Mouse (Mus musculus) embryonic facial prominence, embryonic 10.5 days (tissue): ENCODE measurements at regions not wholly inside any gene's neighbourhood (a gene's known extent, or its start where the extent isn't known, plus 50 kb on each side); places are given as distances from the start of the nearest gene placed in this dataset.
A peak's percentile ranks its signal among the peaks of the same experiment; 100 is the strongest.

ENCODE experiments used
- DNase-seq: peaks from one replicate; pipeline ENCODE4 v3.0.0-alpha.2; 2017; ENCODE audit warnings: low spot score
- H3K27ac ChIP-seq: fragments of 300-500 bp; sonication (generic); replicated peaks from 2 replicates; pipeline ENCODE4 v1.5.1; 2016; ENCODE audit warnings: mild to moderate bottlenecking
- H3K27me3 ChIP-seq: fragments of 300-500 bp; sonication (generic); replicated peaks from 2 replicates; pipeline ENCODE4 v1.6.1; 2016; ENCODE audit warnings: low read depth, mild to moderate bottlenecking; ENCODE audit not compliant: poor library complexity, severe bottlenecking
- H3K36me3 ChIP-seq: fragments of 300-500 bp; sonication (generic); replicated peaks from 2 replicates; pipeline ENCODE4 v1.6.1; 2016; ENCODE audit warnings: mild to moderate bottlenecking, moderate library complexity
- H3K4me1 ChIP-seq: fragments of 300-500 bp; sonication (generic); 2 replicates; pipeline ENCODE4 v1.6.1; 2016
- H3K4me3 ChIP-seq: fragments of 300-500 bp; sonication (generic); 2 replicates; pipeline ENCODE4 v1.5.1; 2016; ENCODE audit warnings: mild to moderate bottlenecking, moderate library complexity
- H3K9me3 ChIP-seq: fragments of 300-500 bp; sonication (generic); 2 replicates; pipeline ENCODE4 v1.6.1; 2016; ENCODE audit warnings: mild to moderate bottlenecking
- WGBS: fragments of 180-500 bp; shearing (Covaris S2); methylation state at CpG from one replicate; pipeline ENCODE4 v1.1.7; 2016; 5-methylcytosine and 5-hydroxymethylcytosine counted together

DNA sequence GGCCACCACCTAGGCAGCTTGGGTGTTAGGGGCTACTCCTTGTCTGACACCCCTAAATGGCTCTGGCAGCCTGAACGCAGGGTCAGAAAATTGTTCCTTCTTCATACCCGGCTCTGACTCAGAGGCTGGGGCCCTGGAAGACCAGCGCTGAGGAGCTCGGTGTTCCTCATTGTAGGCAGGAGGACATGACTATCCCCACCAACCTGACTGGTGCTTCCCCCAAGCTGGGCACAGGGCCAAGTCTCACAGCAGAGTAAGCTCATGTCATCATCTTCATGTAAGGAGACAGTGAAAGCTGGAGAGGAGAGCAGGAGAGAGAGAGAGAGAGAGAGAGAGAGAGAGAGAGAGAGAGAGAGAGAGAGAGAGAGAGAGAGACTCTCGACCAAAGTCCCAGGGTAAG lies 201.4 kb downstream of the Cryba4 start:
- Histone ChIP-seq H3K9me3 (no peaks in the 10 kb centered on the region), H3K27ac (no peak overlapping the region), H3K4me1 (peaks cover 10% of the 10 kb centered on the region; the same call in 1 of the 2 replicates), H3K27me3 (peaks cover 18% of the 10 kb centered on the region; the same call in 1 of the 2 replicates), H3K4me3 (no peak overlapping the region), H3K36me3 (no peaks in the 10 kb centered on the region)
- no peak for DNase-seq
- WGBS: 75% methylated on average over 5 of the region's 5 CpGs

DNA sequence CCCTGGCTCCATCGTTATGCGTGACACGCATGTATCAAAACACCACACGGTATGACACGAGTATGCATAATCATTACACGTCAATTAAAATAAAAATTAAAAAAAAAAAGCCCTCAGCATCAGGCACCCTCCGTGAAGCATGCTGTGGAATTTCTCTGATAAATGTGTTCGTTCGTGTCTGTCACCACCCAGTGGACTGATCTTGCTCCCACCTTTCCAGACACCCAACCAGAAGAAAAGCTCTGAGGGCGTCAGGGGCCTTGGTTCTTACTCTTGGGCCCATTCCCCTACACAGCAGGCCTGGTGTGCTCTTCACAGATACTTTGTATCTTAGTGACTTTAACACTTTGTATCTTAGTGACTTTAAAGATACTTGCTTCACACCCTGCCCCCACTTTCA lies 200.5 kb downstream of the Cryba4 start:
- no peak for DNase-seq
- Histone ChIP-seq H3K4me1 (peaks cover 10% of the 10 kb centered on the region; the same call in 1 of the 2 replicates), H3K36me3 (no peaks in the 10 kb centered on the region), H3K9me3 (no peaks in the 10 kb centered on the region), H3K27me3 (peaks cover 27% of the 10 kb centered on the region; the same call in 1 of the 2 replicates), H3K4me3 (no peak overlapping the region), H3K27ac (no peak overlapping the region)
- WGBS: 89% methylated on average over 10 of the region's 10 CpGs

DNA sequence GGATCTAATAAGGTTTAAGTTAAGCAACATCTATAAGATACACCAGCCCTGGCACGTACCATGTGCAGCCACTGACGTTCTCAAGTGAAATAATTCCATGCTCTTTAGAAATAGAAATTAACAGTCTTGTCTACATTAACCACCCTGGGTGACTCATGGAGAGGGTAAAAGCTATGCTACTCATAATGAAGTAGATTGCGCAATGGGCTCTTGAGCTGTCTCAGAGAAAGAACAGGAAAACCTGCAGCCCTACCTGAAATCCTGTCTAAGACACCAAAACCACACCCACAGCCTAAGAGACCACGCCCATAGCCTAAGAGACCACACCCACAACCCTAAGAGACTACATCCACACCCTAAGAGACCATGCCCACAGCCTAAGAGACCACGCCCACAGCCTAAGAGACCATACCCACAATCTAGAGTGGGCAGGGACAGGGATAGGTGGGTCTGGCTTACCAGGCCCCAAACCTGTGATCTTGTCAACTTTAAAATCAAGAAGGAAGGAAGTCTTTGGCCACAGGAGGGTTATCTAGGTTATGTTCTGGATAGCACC lies 198.6 kb downstream of the Cryba4 start:
- Histone ChIP-seq H3K4me1 (peaks cover 10% of the 10 kb centered on the region; the same call in 1 of the 2 replicates), H3K9me3 (no peaks in the 10 kb centered on the region), H3K36me3 (no peaks in the 10 kb centered on the region), H3K27me3 (peaks cover 27% of the 10 kb centered on the region; the same call in 1 of the 2 replicates), H3K27ac (no peak overlapping the region), H3K4me3 (no peak overlapping the region)
- no peak for DNase-seq
- 84% methylated on average over 5 of the region's 5 CpGs for WGBS

DNA sequence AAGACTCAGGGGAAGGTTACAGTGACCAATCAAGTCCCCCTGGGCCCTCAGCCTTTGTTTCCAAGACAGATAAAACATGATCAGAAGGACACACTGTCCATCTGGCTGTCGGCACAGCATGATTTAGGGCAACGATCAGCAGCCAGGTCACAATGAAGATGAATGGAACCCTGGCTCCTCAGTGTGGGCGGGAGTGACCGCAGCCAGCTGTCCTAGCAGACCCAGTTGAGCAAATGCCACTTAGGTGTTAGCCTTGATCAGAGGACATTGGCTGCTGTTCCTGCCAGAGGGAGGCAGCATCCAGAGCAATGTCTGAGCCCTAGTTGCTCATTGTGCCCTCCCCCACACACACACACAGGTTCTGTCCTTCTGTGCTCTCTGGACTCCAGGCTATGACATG lies 197.3 kb downstream of the Cryba4 start:
- H3K4me3 ChIP-seq: no peak overlapping the region
- H3K36me3 ChIP-seq: no peaks in the 10 kb centered on the region
- no peaks in the 10 kb centered on the region for H3K9me3 ChIP-seq
- no peak overlapping the region for H3K27ac ChIP-seq
- 0 out of 2 replicates have a peak, but pooled peaks cover 22% of the 10 kb centered on the region for H3K27me3 ChIP-seq
- DNase-seq: no peak
- H3K4me1 ChIP-seq: peaks cover 6% of the 10 kb centered on the region; the same call in 1 of the 2 replicates
- 85% methylated on average over 4 of the region's 4 CpGs for WGBS

DNA sequence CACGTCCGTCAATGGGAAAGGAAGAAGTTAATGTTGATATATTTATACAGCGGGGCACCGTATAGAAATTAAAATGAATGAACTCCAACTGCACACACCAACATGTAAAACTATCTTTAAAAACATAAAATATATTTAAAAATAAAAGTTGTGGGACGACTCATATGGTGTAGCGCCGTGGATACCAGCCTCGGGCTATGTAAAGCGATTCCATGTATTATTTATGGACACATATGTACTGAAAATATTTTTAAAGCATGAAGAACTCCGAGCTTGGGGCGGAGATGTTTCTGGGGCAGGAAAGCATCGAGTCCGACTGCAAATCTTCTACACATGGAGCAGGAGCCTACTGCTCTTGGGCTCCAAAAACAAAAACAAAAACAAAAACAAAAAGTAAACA lies 182.4 kb downstream of the Cryba4 start:
- H3K27me3 ChIP-seq: no peaks in the 10 kb centered on the region
- no peaks in the 10 kb centered on the region for H3K4me1 ChIP-seq
- WGBS: 91% methylated on average over 13 of the region's 13 CpGs
- no peak overlapping the region for H3K27ac ChIP-seq
- no peak for DNase-seq
- no peak overlapping the region for H3K4me3 ChIP-seq
- no peaks in the 10 kb centered on the region for H3K9me3 ChIP-seq
- H3K36me3 ChIP-seq: no peaks in the 10 kb centered on the region

DNA sequence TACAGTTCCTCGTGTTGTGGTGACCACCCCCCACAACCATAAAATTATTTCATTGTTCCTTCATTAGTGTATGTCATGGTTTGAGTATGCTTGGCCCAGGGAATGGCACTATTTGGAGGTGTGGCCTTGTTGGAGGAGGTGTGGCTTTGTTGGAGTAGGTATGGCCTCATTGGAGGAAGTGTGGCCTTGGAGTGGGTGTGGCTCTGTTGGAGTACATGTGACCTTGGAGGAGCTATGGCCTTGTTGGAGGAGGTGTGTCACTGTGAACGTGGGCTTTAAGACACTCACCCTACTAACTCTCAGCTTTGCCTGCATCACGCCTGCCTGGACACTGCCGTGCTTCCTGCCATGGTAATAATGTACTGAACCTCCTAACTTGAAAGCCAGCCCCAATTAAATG lies 179.9 kb downstream of the Cryba4 start:
- no peak overlapping the region for H3K27ac ChIP-seq
- DNase-seq: no peak
- H3K36me3 ChIP-seq: no peaks in the 10 kb centered on the region
- WGBS: 68% methylated on average over 4 of the region's 4 CpGs
- H3K27me3 ChIP-seq: no peaks in the 10 kb centered on the region
- peaks cover 8% of the 10 kb centered on the region for H3K4me1 ChIP-seq
- no peaks in the 10 kb centered on the region for H3K9me3 ChIP-seq
- H3K4me3 ChIP-seq: no peak overlapping the region

DNA sequence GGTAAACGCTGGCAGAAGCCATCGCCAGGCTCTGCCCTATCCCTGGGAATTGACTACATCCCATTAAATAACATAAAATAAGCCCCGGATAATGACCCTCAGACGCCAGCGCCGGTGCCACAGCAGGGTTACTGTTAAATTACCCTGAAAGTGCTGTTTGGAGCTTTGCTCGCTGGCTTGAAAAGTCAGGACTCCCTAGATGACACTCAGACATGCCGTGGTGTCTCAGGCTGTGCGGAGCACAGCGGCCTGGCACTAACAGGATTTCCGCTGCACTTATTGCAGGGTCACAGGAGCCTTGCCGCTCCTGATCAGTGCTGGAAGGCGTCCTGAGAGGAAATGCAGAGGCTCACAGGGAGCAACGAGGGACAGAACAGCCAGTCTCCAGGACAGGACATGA lies 175.2 kb downstream of the Cryba4 start:
- H3K4me3 ChIP-seq: no peak overlapping the region

DNA sequence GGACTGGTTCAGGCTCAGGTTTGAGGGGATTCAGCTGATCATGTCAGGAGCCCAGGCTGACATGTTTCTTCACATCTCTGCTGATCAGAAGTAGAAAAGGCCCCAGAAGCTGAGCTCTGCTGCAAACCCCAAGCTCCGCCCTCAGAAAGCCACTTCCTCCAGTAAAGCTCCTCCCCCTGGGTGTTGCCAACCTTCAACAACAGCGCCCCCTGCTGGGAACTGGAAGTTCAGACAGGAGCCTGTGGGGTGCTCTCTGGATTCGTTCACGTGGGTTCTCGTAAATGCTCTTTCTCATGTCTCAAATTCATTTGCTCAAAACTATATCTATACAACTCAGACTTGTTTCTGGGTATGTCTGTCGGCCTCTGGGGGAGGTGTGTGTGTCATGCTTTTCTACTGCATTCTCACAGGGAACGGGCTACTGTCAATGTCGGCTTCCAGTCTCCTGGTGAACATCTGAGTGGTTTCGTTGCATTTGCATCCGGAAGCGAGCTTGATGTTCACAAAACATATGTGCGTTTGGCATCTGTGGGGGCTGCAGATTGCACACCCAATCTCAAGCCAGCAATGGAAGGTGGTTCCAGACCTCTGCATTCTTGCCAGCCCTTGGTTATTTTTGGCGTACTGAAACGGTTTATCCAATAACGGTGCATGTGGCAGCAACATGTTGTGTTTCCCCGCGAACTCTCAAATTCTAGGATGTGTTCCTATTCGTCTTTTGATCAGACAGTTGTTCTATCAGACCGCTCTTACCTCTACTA lies 174.3 kb downstream of the Cryba4 start:
- H3K4me3 ChIP-seq: no peak overlapping the region
- no peaks in the 10 kb centered on the region for H3K9me3 ChIP-seq
- peaks cover 11% of the 10 kb centered on the region for H3K4me1 ChIP-seq
- no peak overlapping the region for H3K27ac ChIP-seq
- no peaks in the 10 kb centered on the region for H3K27me3 ChIP-seq
- peak; percentile 65 for DNase-seq
- 83% methylated on average over 19 of the region's 19 CpGs for WGBS
- H3K36me3 ChIP-seq: no peaks in the 10 kb centered on the region

More for the DNA sequence above, 175.2 kb downstream of the Cryba4 start:
- H3K9me3 ChIP-seq: no peaks in the 10 kb centered on the region
- no peak overlapping the region for H3K27ac ChIP-seq
- 46% methylated on average over 14 of the region's 14 CpGs for WGBS
- H3K27me3 ChIP-seq: no peaks in the 10 kb centered on the region
- H3K4me1 ChIP-seq: peaks cover 11% of the 10 kb centered on the region
- H3K36me3 ChIP-seq: no peaks in the 10 kb centered on the region
- DNase-seq: no peak

DNA sequence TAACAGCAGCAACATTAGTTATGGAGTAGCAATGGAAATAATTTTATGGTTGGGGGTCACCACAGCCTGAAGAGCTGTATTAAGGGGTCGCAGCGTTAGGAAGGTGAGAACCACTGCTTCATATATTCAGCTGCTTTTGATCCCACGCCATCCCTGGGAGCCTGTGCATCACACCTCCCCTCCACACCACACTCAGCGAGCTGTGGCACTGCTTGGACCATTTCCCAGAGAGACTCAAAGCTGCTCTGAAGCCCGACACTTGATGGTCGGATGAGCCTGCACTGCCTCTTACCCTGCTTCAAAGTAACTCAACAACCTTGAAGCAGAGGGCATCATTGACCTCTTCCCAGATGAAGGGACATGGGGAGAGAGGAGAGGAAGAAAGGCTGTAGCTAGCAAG lies 171.3 kb downstream of the Cryba4 start:
- Histone ChIP-seq H3K27ac (no peak overlapping the region), H3K27me3 (no peaks in the 10 kb centered on the region), H3K4me1 (peaks cover 11% of the 10 kb centered on the region), H3K36me3 (no peaks in the 10 kb centered on the region), H3K9me3 (no peaks in the 10 kb centered on the region), H3K4me3 (no peak overlapping the region)
- DNase-seq: no peak
- WGBS: 82% methylated on average over 6 of the region's 6 CpGs

DNA sequence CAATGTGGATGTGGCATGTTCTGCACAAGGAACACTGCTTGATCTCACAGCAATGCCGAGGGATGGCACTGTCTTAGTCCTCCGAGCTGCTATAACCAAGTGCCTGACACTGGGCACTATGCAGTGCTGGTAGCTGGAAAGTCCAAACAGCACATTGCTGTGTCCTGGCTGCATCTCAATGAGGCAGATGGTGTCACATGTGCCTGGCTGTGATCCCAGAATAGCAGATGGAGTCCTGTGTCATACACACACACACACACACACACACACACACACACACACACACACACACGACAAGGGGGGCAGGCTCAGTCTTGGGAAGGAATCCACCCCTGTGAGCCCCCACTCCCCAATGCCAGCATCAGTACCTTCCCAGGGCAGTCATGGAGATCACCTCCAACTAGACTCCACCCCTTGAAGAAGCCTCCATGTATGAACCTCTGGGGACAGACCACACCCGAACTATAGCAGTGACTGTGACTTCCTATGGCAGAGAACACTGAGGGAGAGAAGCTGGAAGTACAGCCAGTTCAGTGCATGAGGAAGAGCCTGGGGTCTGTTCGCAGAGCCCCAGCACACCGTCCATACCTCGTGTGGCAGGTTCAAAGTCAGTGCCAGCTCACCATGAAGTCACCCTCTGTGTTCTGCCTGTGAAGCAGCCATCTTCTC lies 160.3 kb downstream of the Cryba4 start:
- no peaks in the 10 kb centered on the region for H3K27me3 ChIP-seq
- DNase-seq: no peak
- WGBS: 87% methylated on average over 7 of the region's 7 CpGs

DNA sequence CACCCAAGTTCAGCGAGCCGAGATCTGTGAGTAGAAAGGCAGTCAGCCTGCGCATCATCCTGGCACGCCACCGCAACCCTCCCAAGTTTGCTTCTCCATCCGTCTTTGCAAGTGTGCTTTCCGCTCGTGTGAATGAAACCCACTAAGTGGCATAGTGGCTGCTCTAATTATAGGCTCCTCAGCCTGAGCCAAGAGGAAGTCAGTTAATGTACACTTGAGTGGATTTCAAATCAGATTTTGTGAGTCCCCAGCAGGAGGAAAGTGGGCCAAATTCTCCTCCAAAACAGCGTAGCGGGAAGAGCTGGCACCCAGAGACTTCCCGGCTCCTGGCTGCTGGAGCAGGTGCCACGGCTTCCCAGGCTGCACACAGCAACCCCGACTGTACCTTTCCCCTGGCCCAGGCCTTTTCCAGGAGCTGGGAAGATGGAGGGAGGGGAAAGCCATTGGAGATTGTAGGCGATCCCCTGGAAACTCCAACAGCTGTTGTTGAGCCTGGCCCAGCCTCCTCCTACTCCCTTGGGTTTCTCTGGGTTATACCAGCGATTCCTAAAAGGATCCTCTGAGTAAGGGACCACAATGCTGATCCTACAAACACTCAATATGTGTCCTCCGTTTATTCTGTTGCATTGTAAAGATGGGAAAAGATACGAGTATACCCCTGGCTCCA lies 158.3 kb downstream of the Cryba4 start:
- WGBS: 85% methylated on average over 17 of the region's 17 CpGs
- Histone ChIP-seq H3K9me3 (no peaks in the 10 kb centered on the region), H3K4me3 (no peak overlapping the region)

More for the DNA sequence above, 160.3 kb downstream of the Cryba4 start:
- H3K4me1 ChIP-seq: peaks cover 7% of the 10 kb centered on the region; the same call in 1 of the 2 replicates
- H3K27ac ChIP-seq: no peak overlapping the region
- no peak overlapping the region for H3K4me3 ChIP-seq
- no peaks in the 10 kb centered on the region for H3K36me3 ChIP-seq
- H3K9me3 ChIP-seq: no peaks in the 10 kb centered on the region

DNA sequence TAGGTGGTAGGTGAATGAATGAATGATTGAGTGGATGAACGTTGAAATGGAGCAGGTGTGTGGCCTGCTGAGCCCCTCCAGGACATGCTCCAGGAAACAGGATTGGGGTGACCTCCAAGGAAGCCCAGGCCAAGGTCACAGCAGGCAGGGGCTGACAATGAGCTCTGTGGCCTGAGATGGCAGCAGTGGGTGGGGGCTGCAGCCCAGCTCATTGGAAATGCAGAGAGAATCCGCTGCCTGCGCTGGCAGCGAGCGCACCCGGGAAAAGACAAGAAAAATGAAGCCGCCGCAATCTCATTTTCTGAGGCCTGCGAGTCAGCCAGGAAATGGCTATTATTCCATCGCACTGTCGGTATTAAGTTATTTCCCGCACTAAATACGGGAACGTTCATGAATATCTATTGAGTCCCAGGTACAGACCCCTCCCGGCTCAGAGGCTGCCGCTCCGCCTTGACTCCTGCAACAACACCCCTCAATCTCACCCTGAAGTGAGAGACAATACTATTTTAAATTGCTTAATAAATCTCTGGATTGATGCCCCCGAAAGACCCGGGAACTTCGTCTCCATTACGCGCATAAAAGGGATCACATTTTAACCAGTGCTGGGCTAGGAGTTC lies 153.7 kb downstream of the Cryba4 start:
- H3K4me3 ChIP-seq: no peak overlapping the region
- 62% methylated on average over 22 of the region's 22 CpGs for WGBS
- H3K27ac ChIP-seq: no peak overlapping the region
- no peaks in the 10 kb centered on the region for H3K9me3 ChIP-seq
- no peaks in the 10 kb centered on the region for H3K36me3 ChIP-seq
- peaks cover 20% of the 10 kb centered on the region; the same call in 1 of the 2 replicates for H3K27me3 ChIP-seq
- no peaks in the 10 kb centered on the region for H3K4me1 ChIP-seq
- no peak for DNase-seq

More for the DNA sequence above, 158.3 kb downstream of the Cryba4 start:
- Histone ChIP-seq H3K27me3 (peaks cover 17% of the 10 kb centered on the region; the same call in 1 of the 2 replicates), H3K36me3 (no peaks in the 10 kb centered on the region), H3K27ac (no peak overlapping the region), H3K4me1 (peaks cover 3% of the 10 kb centered on the region; the same call in 1 of the 2 replicates)
- DNase-seq: no peak
